Mouse (Mus musculus) liver, embryonic 14.5 days (tissue): ENCODE data around the gene Lrrtm1.

Source experiments
- CTCF ChIP-seq: IDR thresholded peaks from 2 replicates; pipeline ENCODE4 v1.5.1; 2016; ENCODE audit warnings: antibody characterized with exemption, low read depth, control low read depth
- EP300 ChIP-seq: IDR thresholded peaks from 2 replicates; pipeline ENCODE4 v1.6.1; 2016; ENCODE audit warnings: antibody characterized with exemption, low read depth

- TF ChIP-seq CTCF (no peak), EP300 (no peak)
Observed at GRCm38 (mm10) chr6:77242601-77243406, at the start of gene Lrrtm1.
